Mouse (Mus musculus) left cerebral cortex, adult 9 months (tissue): ENCODE measurements around the gene Plxna4.

Source experiments
- DNase-seq, 2 experiments: peaks; one replicate each; pipeline ENCODE4 v3.0.0; 2022; ENCODE audit warnings: low spot score in 2 of 2

Plxna4 gene

GRCm38 (mm10) chr6:32406316-32407095, 181.5 kb downstream of the Plxna4 start:
- peak in 1 of 2 experiments; percentile 26 for DNase-seq

GRCm38 (mm10) chr6:32402560-32403235, 185.3 kb downstream of the Plxna4 start:
- no peak for DNase-seq

- DNase-seq = no peak
Measured at GRCm38 (mm10) chr6:32398261-32398660, 189.7 kb downstream of the Plxna4 start.

GRCm38 (mm10) chr6:32397133-32397730, 190.8 kb downstream of the Plxna4 start:
- DNase-seq = peak in 1 of 2 experiments; percentile 53

GRCm38 (mm10) chr6:32395415-32395814, 192.6 kb downstream of the Plxna4 start:
- DNase-seq = no peak

GRCm38 (mm10) chr6:32392262-32392661, 195.7 kb downstream of the Plxna4 start:
- no peak for DNase-seq

- no peak for DNase-seq
Measured at GRCm38 (mm10) chr6:32388276-32388675, 199.7 kb downstream of the Plxna4 start.

- DNase-seq = no peak
Measured at GRCm38 (mm10) chr6:32386915-32387314, 201.1 kb downstream of the Plxna4 start.

GRCm38 (mm10) chr6:32384937-32385336, 203.1 kb downstream of the Plxna4 start:
- DNase-seq = no peak

- DNase-seq = no peak
Measured at GRCm38 (mm10) chr6:32384423-32384822, 203.6 kb downstream of the Plxna4 start.

GRCm38 (mm10) chr6:32381516-32381915, 206.5 kb downstream of the Plxna4 start:
- DNase-seq = no peak

- no peak for DNase-seq
Measured at GRCm38 (mm10) chr6:32377181-32377580, 210.8 kb downstream of the Plxna4 start.

GRCm38 (mm10) chr6:32373931-32374361, 214.0 kb downstream of the Plxna4 start:
- DNase-seq = no peak

GRCm38 (mm10) chr6:32369092-32369491, 218.9 kb downstream of the Plxna4 start:
- DNase-seq = no peak

GRCm38 (mm10) chr6:32368408-32368807, 219.6 kb downstream of the Plxna4 start:
- DNase-seq = no peak

GRCm38 (mm10) chr6:32364933-32365332, 223.1 kb downstream of the Plxna4 start:
- DNase-seq = no peak

- no peak for DNase-seq
Measured at GRCm38 (mm10) chr6:32363489-32364068, 224.4 kb downstream of the Plxna4 start.

GRCm38 (mm10) chr6:32362421-32362820, 225.6 kb downstream of the Plxna4 start:
- DNase-seq = no peak

- DNase-seq = peak; percentile 35 to 38
Measured at GRCm38 (mm10) chr6:32359675-32360074, 228.3 kb downstream of the Plxna4 start.

- no peak for DNase-seq
Measured at GRCm38 (mm10) chr6:32357497-32357896, 230.5 kb downstream of the Plxna4 start.

- DNase-seq = no peak
Measured at GRCm38 (mm10) chr6:32355559-32355958, 232.4 kb downstream of the Plxna4 start.

GRCm38 (mm10) chr6:32348996-32349395, 239.0 kb downstream of the Plxna4 start:
- no peak for DNase-seq
